Mouse (Mus musculus) CH12.LX (cell line): ENCODE results near the gene Fbrs. TPM values are rescaled to one million over a fixed set of nuclear protein-coding genes. Genes with fewer than 3 reads are reported as not detected.

Source experiments
- DNase-seq: peaks from one replicate; pipeline ENCODE4 v3.0.0-alpha.2; 2013; ENCODE audit errors: extremely low read depth
- H3K27ac ChIP-seq: 2 replicates; pipeline ENCODE4 v1.5.1; 2012; ENCODE audit warnings: low read depth, mild to moderate bottlenecking, control low read depth, moderate library complexity; ENCODE audit not compliant: insufficient read depth
- H3K27me3 ChIP-seq: replicated peaks from 2 replicates; pipeline ENCODE3; 2012; ENCODE audit warnings: inconsistent platforms
- H3K36me3 ChIP-seq, 2 experiments: replicated peaks in 1 of 2; 2 replicates each; pipeline versions ENCODE3 to v1.6.1; 2012; ENCODE audit warnings: inconsistent platforms in 1 of 2, low read length in 1 of 2, mild to moderate bottlenecking in 1 of 2, mixed read lengths in 1 of 2, moderate library complexity in 1 of 2; ENCODE audit not compliant: control insufficient read depth in 1 of 2, insufficient read depth in 1 of 2
- H3K4me1 ChIP-seq, 2 experiments: 2 replicates each; pipeline ENCODE4 v1.6.1; 2012; ENCODE audit warnings: inconsistent platforms in 1 of 2, moderate library complexity in 1 of 2; ENCODE audit not compliant: insufficient read depth in 2 of 2, control insufficient read depth in 1 of 2
- H3K4me2 ChIP-seq: 2 replicates; pipeline ENCODE4 v1.6.1; 2012; ENCODE audit warnings: low read depth, mild to moderate bottlenecking, control low read depth; ENCODE audit not compliant: poor library complexity, insufficient read depth, severe bottlenecking
- H3K4me3 ChIP-seq, 3 experiments: fragments of 150-350 bp in 1 of 3; sonication (generic) in 1 of 3; replicated peaks in 1 of 3; 2 replicates each; pipeline versions ENCODE3 to v1.5.1; 2011 to 2012; ENCODE audit warnings: low read depth in 2 of 3, low read length in 2 of 3, mild to moderate bottlenecking in 2 of 3, moderate library complexity in 2 of 3, control low read depth in 1 of 3, improper control_type of control experiment in 1 of 3, inconsistent platforms in 1 of 3, mixed read lengths in 1 of 3; ENCODE audit not compliant: poor library complexity in 1 of 3
- H3K79me2 ChIP-seq: replicated peaks from 2 replicates; pipeline ENCODE4 v1.6.1; 2012; ENCODE audit warnings: mild to moderate bottlenecking, moderate library complexity; ENCODE audit not compliant: control insufficient read depth, poor library complexity, insufficient read depth, severe bottlenecking; ENCODE audit errors: extremely low read depth
- H3K9ac ChIP-seq: 2 replicates; pipeline ENCODE4 v1.6.1; 2012; ENCODE audit warnings: low read depth, mild to moderate bottlenecking, control low read depth, moderate library complexity; ENCODE audit not compliant: insufficient read depth
- H3K9me3 ChIP-seq: replicated peaks from 2 replicates; pipeline ENCODE3; 2012; ENCODE audit warnings: low read length, inconsistent platforms, mixed read lengths
- BHLHE40 ChIP-seq: IDR thresholded peaks from 2 replicates; pipeline ENCODE4 v1.6.1; 2011; ENCODE audit warnings: mild to moderate bottlenecking, low read depth, low read length, improper control_type of control experiment
- CHD1 ChIP-seq: IDR thresholded peaks from 2 replicates; pipeline ENCODE4 v1.6.1; 2012; ENCODE audit warnings: low read depth, low read length, improper control_type of control experiment, inconsistent platforms
- CHD2 ChIP-seq: IDR thresholded peaks from 2 replicates; pipeline ENCODE4 v1.6.1; 2011; ENCODE audit warnings: low read length, improper control_type of control experiment
- ELF1 ChIP-seq: IDR thresholded peaks from 2 replicates; pipeline ENCODE4 v1.6.1; 2014; ENCODE audit warnings: low read depth, mild to moderate bottlenecking, inconsistent platforms, low read length, improper control_type of control experiment
- EP300 ChIP-seq: IDR thresholded peaks from 2 replicates; pipeline ENCODE4 v1.6.1; 2011; ENCODE audit warnings: low read length, improper control_type of control experiment
- ETS1 ChIP-seq: conservative IDR thresholded peaks from 2 replicates; pipeline ENCODE4 v1.6.1; 2012; ENCODE audit warnings: low read depth, mild to moderate bottlenecking, inconsistent platforms, low read length, improper control_type of control experiment, moderate library complexity
- GABPA ChIP-seq: IDR thresholded peaks from 2 replicates; pipeline ENCODE4 v1.6.1; 2012; ENCODE audit warnings: low read depth, low read length, improper control_type of control experiment, inconsistent platforms; ENCODE audit not compliant: insufficient replicate concordance
- HCFC1 ChIP-seq: IDR thresholded peaks from 2 replicates; pipeline ENCODE4 v1.6.1; 2012; ENCODE audit warnings: low read depth, mild to moderate bottlenecking, inconsistent platforms, low read length, improper control_type of control experiment
- JUN ChIP-seq: IDR thresholded peaks from 2 replicates; pipeline ENCODE4 v1.6.1; 2011; ENCODE audit warnings: low read depth, mild to moderate bottlenecking, low read length, improper control_type of control experiment, moderate library complexity; ENCODE audit not compliant: insufficient read depth
- KAT2A ChIP-seq: IDR thresholded peaks from 2 replicates; pipeline ENCODE4 v1.6.1; 2012; ENCODE audit warnings: low read length, improper control_type of control experiment, inconsistent platforms; ENCODE audit not compliant: insufficient replicate concordance
- MAX ChIP-seq: IDR thresholded peaks from 2 replicates; pipeline ENCODE4 v1.6.1; 2011; ENCODE audit warnings: low read length, improper control_type of control experiment
- MAZ ChIP-seq: IDR thresholded peaks from 2 replicates; pipeline ENCODE4 v1.6.1; 2012; ENCODE audit warnings: low read depth, mild to moderate bottlenecking, inconsistent platforms, low read length, improper control_type of control experiment, moderate library complexity
- MEF2A ChIP-seq: IDR thresholded peaks from 2 replicates; pipeline ENCODE4 v1.6.1; 2014; ENCODE audit warnings: low read depth, mild to moderate bottlenecking, inconsistent platforms, low read length, improper control_type of control experiment, borderline replicate concordance
- MXI1 ChIP-seq: IDR thresholded peaks from 2 replicates; pipeline ENCODE4 v1.6.1; 2011; ENCODE audit warnings: mild to moderate bottlenecking, low read depth, low read length, improper control_type of control experiment
- MYC ChIP-seq: IDR thresholded peaks from 2 replicates; pipeline ENCODE4 v1.6.1; 2011; ENCODE audit warnings: low read depth, mild to moderate bottlenecking, improper control_type of control experiment, low read length
- NELFE ChIP-seq: IDR thresholded peaks from 2 replicates; pipeline ENCODE4 v1.6.1; 2011; ENCODE audit warnings: low read depth, low read length, improper control_type of control experiment
- NRF1 ChIP-seq: IDR thresholded peaks from 2 replicates; pipeline ENCODE4 v1.6.1; 2014; ENCODE audit warnings: low read depth, mild to moderate bottlenecking, inconsistent platforms, low read length, improper control_type of control experiment, moderate library complexity
- POLR2A ChIP-seq: IDR thresholded peaks from 2 replicates; pipeline ENCODE4 v1.6.1; 2011; ENCODE audit warnings: low read depth, mild to moderate bottlenecking, improper control_type of control experiment, low read length
- RAD21 ChIP-seq: IDR thresholded peaks from 2 replicates; pipeline ENCODE4 v1.6.1; 2011; ENCODE audit warnings: low read depth, mild to moderate bottlenecking, low read length, improper control_type of control experiment, moderate library complexity
- RCOR1 ChIP-seq: conservative IDR thresholded peaks from 2 replicates; pipeline ENCODE4 v1.6.1; 2012; ENCODE audit warnings: low read depth, mild to moderate bottlenecking, inconsistent platforms, low read length, improper control_type of control experiment
- SIN3A ChIP-seq: IDR thresholded peaks from 2 replicates; pipeline ENCODE4 v1.6.1; 2012; ENCODE audit warnings: low read length, improper control_type of control experiment, inconsistent platforms
- TBP ChIP-seq: conservative IDR thresholded peaks from 2 replicates; pipeline ENCODE4 v1.6.1; 2011; ENCODE audit warnings: low read depth, low read length, improper control_type of control experiment
- UBTF ChIP-seq: IDR thresholded peaks from 2 replicates; pipeline ENCODE4 v1.6.1; 2012; ENCODE audit warnings: low read depth, mild to moderate bottlenecking, inconsistent platforms, low read length, improper control_type of control experiment, moderate library complexity
- ZC3H11A ChIP-seq: IDR thresholded peaks from 2 replicates; pipeline ENCODE4 v1.6.1; 2012; ENCODE audit warnings: low read depth, mild to moderate bottlenecking, inconsistent platforms, low read length, improper control_type of control experiment
- ZMIZ1 ChIP-seq: IDR thresholded peaks from 2 replicates; pipeline ENCODE4 v1.6.1; 2012; ENCODE audit warnings: low read depth, mild to moderate bottlenecking, inconsistent platforms, low read length, improper control_type of control experiment
- ZNF384 ChIP-seq: IDR thresholded peaks from 2 replicates; pipeline ENCODE4 v1.6.1; 2012; ENCODE audit warnings: low read depth, low read length, improper control_type of control experiment, inconsistent platforms
- dilution Hi-C: fragments of 300-500 bp; cut with MboI; formaldehyde crosslinking; loops from 2 replicates; pipeline ENCODE4 v1.14.3; 2020; ENCODE audit warnings: low sequenced_read_pairs; ENCODE audit not compliant: extremely low pct_unique_long_range_greater_than_20kb, extremely low pct_ligation_motif_present
- in situ Hi-C: fragments of 300-500 bp; cut with MboI; formaldehyde crosslinking; loops from 3 replicates; pipeline ENCODE4 v1.14.3; 2019; ENCODE audit warnings: low sequenced_read_pairs, low pct_ligation_motif_present, low pct_unique_long_range_greater_than_20kb, mixed read lengths
- polyA plus RNA-seq: library from polyadenylated mRNA; unstranded; fragments of >175 nt; gene quantifications from 2 replicates; pipeline ENCODE4 v1.2.1, GENCODE M21; 2012; ENCODE audit warnings: low read depth; ENCODE audit not compliant: insufficient read length
- total RNA-seq, 2 experiments: library from RNA; depleted of rRNA; stranded (reverse); fragments of 300-350 nt in 1 of 2; fragments of >200 nt in 1 of 2; gene quantifications; 2 replicates each; pipeline ENCODE4 v1.2.3; 2012 to 2014

Fbrs gene
- total and polyA plus RNA-seq, 3 experiments: 6.7 to 66.7 (median 14.4) TPM

GRCm38 (mm10) chr7:127470011-127470715 lies 8.8 kb upstream of the Fbrs start:
- dilution Hi-C loops: no loop called here
- H3K27ac ChIP-seq: peak overlapping the region; percentile 57
- H3K4me3 ChIP-seq: peak overlapping the region; percentile 64 to 82 (median 77)
- peaks cover 5% of the 10 kb centered on the region; the same call in 1 of the 2 replicates for H3K79me2 ChIP-seq
- H3K9me3 ChIP-seq: peaks cover 16% of the 10 kb centered on the region
- in situ Hi-C loops: no loop called here
- H3K4me2 ChIP-seq: peak overlapping the region; percentile 85
- H3K27me3 ChIP-seq: no peaks in the 10 kb centered on the region
- peaks cover 33 to 54% of the 10 kb centered on the region in 2 experiments for H3K36me3 ChIP-seq
- peak; percentile 39 for DNase-seq
- peaks cover 3 to 20% of the 10 kb centered on the region in 2 experiments; a peak in 2 of 4 replicates for H3K4me1 ChIP-seq
- no peak for TF ChIP-seq JUN
- no peak for TF ChIP-seq ZC3H11A
- 0 out of 2 replicates have a peak, but pooled peaks have one; percentile 30 for TF ChIP-seq CHD1
- TF ChIP-seq SIN3A: no peak; the same call in 1 of the 2 replicates
- TF ChIP-seq CHD2: no peak
- TF ChIP-seq TBP: no peak
- no peak for TF ChIP-seq ELF1
- TF ChIP-seq NRF1: no peak
- TF ChIP-seq RAD21: no peak
- no peak for TF ChIP-seq ZMIZ1
- no peak for TF ChIP-seq BHLHE40
- no peak for TF ChIP-seq NELFE
- TF ChIP-seq POLR2A: 0 out of 2 replicates have a peak, but pooled peaks have one; percentile 3
- no peak for TF ChIP-seq KAT2A
- TF ChIP-seq ZNF384: no peak
- no peak; the same call in 1 of the 2 replicates for TF ChIP-seq ETS1
- no peak for TF ChIP-seq MAZ
- TF ChIP-seq, all 38 proteins: peak for 2
- H3K9ac ChIP-seq: peak overlapping the region; percentile 94

DNA sequence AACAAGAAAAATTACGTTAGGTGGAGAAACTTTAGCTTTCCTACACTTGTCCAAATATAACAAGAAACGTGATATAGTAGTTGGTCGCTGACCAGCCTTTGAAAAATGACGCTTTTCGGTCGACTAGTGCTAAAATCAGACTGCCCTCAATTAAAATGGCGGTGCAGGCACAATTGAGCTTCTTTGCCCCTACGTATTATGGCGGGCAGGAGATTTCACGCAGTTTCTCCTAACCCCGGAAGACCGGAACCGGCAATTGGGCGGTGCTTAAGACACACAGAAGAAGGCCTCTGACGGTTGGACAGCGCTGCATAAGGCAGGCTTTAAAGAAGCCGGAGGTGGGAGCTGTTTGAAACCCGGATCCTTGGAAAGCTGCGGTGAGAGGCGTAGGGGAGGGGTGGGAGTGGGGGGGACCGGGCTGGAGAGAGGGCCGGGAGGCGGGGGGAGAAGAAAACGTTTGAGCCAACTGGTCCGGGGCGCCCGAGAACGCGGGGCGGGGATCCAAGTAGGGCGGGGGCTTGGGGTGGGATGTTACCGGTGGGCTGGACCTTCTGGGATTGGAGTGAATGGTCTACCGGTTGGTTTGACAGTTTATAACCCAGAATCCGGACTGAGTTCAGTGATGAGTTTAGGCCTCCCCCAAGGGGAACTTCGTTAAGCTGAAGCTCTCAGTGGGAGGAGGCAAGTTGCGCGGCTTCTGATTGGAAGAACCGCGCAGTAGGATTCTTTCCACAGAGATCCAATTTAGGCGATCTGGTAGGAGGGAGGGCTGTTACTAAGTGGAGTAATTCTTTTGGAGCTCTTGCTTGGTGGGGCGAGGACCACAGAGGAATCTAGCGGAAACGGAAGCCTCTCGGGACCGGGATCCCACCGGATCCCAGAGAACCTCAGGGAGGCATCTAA lies 8.0 kb upstream of the Fbrs start:
- H3K4me3 ChIP-seq: peak overlapping the region; percentile 64 to 82 (median 77)
- H3K79me2 ChIP-seq: peaks cover 5% of the 10 kb centered on the region; the same call in 1 of the 2 replicates
- peak; percentile 98 for DNase-seq
- peak overlapping the region; percentile 68 for H3K27ac ChIP-seq
- H3K4me2 ChIP-seq: peak overlapping the region; percentile 85; the same call in 1 of the 2 replicates
- in situ Hi-C loops: no loop called here
- dilution Hi-C loops: no loop called here
- H3K4me1 ChIP-seq: peaks cover 3 to 20% of the 10 kb centered on the region in 2 experiments; a peak in 2 of 4 replicates
- H3K9ac ChIP-seq: peak overlapping the region; percentile 94
- peaks cover 35 to 55% of the 10 kb centered on the region in 2 experiments for H3K36me3 ChIP-seq
- H3K27me3 ChIP-seq: no peaks in the 10 kb centered on the region
- H3K9me3 ChIP-seq: peaks cover 16% of the 10 kb centered on the region
- TF ChIP-seq MAZ: peak; percentile 72
- no peak for TF ChIP-seq MXI1
- TF ChIP-seq POLR2A: peak; percentile 73
- TF ChIP-seq EP300: peak; percentile 7; the same call in 1 of the 2 replicates
- no peak for TF ChIP-seq ZC3H11A
- TF ChIP-seq CHD1: 0 out of 2 replicates have a peak, but pooled peaks have one; percentile 18
- no peak; the same call in 1 of the 2 replicates for TF ChIP-seq MYC
- peak; percentile 90 for TF ChIP-seq HCFC1
- no peak for TF ChIP-seq MAX
- peak; percentile 84 for TF ChIP-seq NRF1
- TF ChIP-seq ELF1: peak; percentile 95
- TF ChIP-seq BHLHE40: 0 out of 2 replicates have a peak, but pooled peaks have one; percentile 10
- peak; percentile 3; the same call in 1 of the 2 replicates for TF ChIP-seq ETS1
- TF ChIP-seq MEF2A: peak; percentile 57; the same call in 1 of the 2 replicates
- TF ChIP-seq UBTF: 0 out of 2 replicates have a peak, but pooled peaks have one; percentile 6
- TF ChIP-seq GABPA: no peak
- peak; percentile 70; the same call in 1 of the 2 replicates for TF ChIP-seq NELFE
- peak; percentile 91 for TF ChIP-seq RCOR1
